Mouse (Mus musculus) kidney, adult 8-10 months (tissue): Measurements from ENCODE around the gene Vmn1r74.
"Not testable (repeated sequence)": the region's sequence is repeated elsewhere in the genome, so short reads cannot be mapped to it uniquely, and the experiment has no call there.

ENCODE experiments used
- DNase-seq, 2 experiments: peaks; one replicate each; pipeline ENCODE4 v3.0.0; 2022

Vmn1r74 gene

GRCm38 (mm10) chr7:11833680-11834079 is at the start of gene Vmn1r74:
Vmn1r74 (plus strand) TSS chr7:11833980.
- DNase-seq = no peak

DNA sequence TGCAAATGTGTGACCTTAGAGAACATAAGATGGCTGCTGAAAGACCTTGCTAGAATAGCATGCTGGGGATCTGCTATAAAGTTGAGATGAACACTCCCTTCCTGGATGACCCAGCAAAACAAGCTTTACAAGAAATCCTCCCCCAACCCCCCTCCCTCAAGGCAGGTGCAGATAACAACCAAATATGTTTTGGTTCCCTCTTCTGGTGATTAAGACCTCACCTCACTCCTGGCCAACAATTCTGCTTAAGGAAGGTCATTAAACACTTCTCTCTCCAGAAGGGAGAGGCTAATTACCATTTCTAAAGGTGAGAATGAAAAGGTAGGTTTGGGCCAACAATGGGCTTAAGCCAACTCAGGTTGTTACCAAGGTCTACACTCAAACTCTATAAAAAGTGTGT is 20.0 kb upstream of the Vmn1r74 start:
- no peak for DNase-seq

DNA sequence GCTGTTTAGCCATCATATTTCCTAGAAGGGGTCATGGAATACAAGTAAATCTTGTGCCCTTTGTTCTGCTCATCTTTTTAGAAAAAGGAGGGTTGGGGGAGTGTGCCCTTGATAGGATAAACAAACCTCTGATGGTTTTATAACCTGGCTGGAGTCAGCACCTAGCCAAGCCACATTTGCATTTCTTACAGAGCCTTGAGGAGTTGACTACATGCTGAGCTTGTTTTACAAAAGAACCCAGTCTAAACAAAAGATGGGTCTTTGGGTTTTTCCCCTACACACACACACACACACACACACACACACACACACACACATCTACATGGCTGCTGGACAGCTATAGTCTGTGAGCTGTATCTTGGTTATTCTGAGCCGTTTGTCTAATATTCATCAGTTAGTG is 11.6 kb upstream of the Vmn1r74 start:
- no peak for DNase-seq

GRCm38 (mm10) chr7:11823246-11823645 is 10.5 kb upstream of the Vmn1r74 start:
- DNase-seq = not testable (repeated sequence)

DNA sequence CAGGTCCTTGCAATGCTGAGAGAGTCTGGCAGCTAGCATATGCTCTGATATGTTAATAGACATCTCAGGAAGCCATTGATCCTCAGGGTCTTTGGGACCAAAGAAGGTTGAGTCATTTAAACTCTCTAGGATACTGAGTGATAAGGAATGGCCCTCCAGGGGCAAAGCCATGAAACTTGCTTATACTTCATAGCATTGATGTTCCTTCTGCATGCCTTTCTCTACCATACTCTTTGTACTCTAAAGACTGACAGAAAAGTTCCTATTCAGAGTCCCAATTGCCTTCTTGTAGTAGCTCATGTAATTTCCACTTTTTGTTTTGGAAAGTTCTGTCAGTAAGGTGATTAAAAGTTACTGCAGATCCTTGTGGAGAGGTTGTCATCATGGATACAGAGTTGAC is 40.5 kb downstream of the Vmn1r74 start, which contains the start of gene Vmn1r75:
Vmn1r75 (plus strand) TSS at position 301 of the 400 bp plus-strand sequence.
- DNase-seq = no peak
